9 mouse cellular contexts compared by ENCODE assay signal in the genomic region with DNA sequence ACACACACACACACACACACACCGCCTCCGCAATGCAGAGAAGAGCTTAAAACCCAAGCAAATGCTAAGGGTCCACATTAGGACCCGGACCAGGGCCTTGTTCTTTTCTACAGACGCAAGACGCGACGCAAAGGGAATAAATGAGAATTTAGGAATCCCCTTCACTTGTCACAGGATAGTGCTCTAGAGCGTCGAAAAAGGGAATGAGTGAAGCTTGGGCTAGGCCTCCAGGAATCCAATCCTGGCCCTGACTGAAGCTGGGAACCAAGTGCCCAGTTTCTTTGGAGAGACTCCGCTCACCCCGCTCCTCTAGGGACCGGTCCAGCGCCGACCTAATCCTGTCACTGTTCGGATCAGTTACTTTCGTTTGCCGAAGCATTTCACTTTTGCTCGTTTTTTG.
DNase-seq lines count a peak whose midpoint lies in the region; ATAC-seq and TF ChIP-seq lines count a peak whose summit lies in the region.
"Had no signal": no experiment of that assay in that cellular context is flagged by ENCODE, and none has a peak within 500 bp of the region (broad histone marks: within the 10 kb centered on the region; RNA-seq: fewer than 3 reads in every experiment).

No protein-coding gene starts in this region.

- H3K9ac ChIP-seq in lung, postnatal 0 days (replicated peaks; ENCODE audit: low read depth), result no peak overlapping the region
- H3K9ac ChIP-seq in limb, embryonic 11.5 days (ENCODE audit: low read length), result no peak overlapping the region
- no peak overlapping the region for H3K9ac ChIP-seq in stomach, embryonic 14.5 days (replicated peaks; ENCODE audit: low read depth, low read length)

- peak overlapping the region; percentile 52 for H3K4me2 ChIP-seq in lung, postnatal 0 days (replicated peaks; ENCODE audit: low read depth, low read length)
- H3K4me2 ChIP-seq in limb, embryonic 11.5 days (ENCODE audit: low read depth, severe bottlenecking), result peak overlapping the region; percentile 29; the same call in 1 of the 2 replicates
- 0 out of 2 replicates have a peak overlapping the region, but pooled peaks have one; percentile 16 for H3K4me2 ChIP-seq in stomach, embryonic 14.5 days (replicated peaks; ENCODE audit: low read depth, low read length)

- no peaks in the 10 kb centered on the region for H3K4me1 ChIP-seq in lung, postnatal 0 days (ENCODE audit: insufficient read depth, low read depth, low read length)
- H3K4me1 ChIP-seq in limb, embryonic 11.5 days (ENCODE audit: control insufficient read depth, insufficient read depth, low read length), result no peaks in the 10 kb centered on the region
- H3K4me1 ChIP-seq in stomach, embryonic 14.5 days (ENCODE audit: control insufficient read depth, insufficient read depth, low read length), result no peaks in the 10 kb centered on the region

- WGBS in lung, postnatal 0 days, result 20% methylated on average over 18 of the region's 18 CpGs
- WGBS in limb, embryonic 11.5 days, result 23% methylated on average over 18 of the region's 18 CpGs
- WGBS in stomach, embryonic 14.5 days, result 30% methylated on average over 18 of the region's 18 CpGs

- peak overlapping the region; percentile 64 for H3K4me3 ChIP-seq in gastrocnemius, adult 2 months
- peak overlapping the region; percentile 33; the same call in 1 of the 2 replicates for H3K4me3 ChIP-seq in lung, postnatal 0 days (ENCODE audit: low read depth, low read length)
- no peak overlapping the region for H3K4me3 ChIP-seq in limb, embryonic 11.5 days (ENCODE audit: low read depth, low read length)
- no peak overlapping the region for H3K4me3 ChIP-seq in stomach, embryonic 14.5 days (ENCODE audit: low read depth, low read length)
- H3K4me3 ChIP-seq: myocyte had no signal

- ATAC-seq in lung, postnatal 0 days, result no peak
- ATAC-seq in limb, embryonic 11.5 days (ENCODE audit: insufficient number of reproducible peaks, low FRiP score, low TSS enrichment, low read depth), result no peak
- no peak for ATAC-seq in stomach, embryonic 14.5 days (ENCODE audit: insufficient number of reproducible peaks, insufficient read depth, low FRiP score, low read depth)
- ATAC-seq in erythroid progenitor cell, adult 5-6 weeks (replicated peaks; ENCODE audit: low FRiP score, poor library complexity, severe bottlenecking), result no peak

- no peak overlapping the region for H3K27ac ChIP-seq in gastrocnemius, adult 2 months
- H3K27ac ChIP-seq in lung, postnatal 0 days (ENCODE audit: low read length), result no peak overlapping the region
- H3K27ac ChIP-seq in limb, embryonic 11.5 days (replicated peaks; ENCODE audit: low read depth, low read length), result no peak overlapping the region
- no peak overlapping the region for H3K27ac ChIP-seq in stomach, embryonic 14.5 days (ENCODE audit: low read length)

- H3K27me3 ChIP-seq in lung, postnatal 0 days (replicated peaks; ENCODE audit: insufficient read depth, low read length), result peaks cover 20% of the 10 kb centered on the region
- peaks cover 12% of the 10 kb centered on the region; the same call in 1 of the 2 replicates for H3K27me3 ChIP-seq in limb, embryonic 11.5 days (ENCODE audit: control insufficient read depth, insufficient read depth, low read length)
- H3K27me3 ChIP-seq in stomach, embryonic 14.5 days (ENCODE audit: control insufficient read depth, insufficient read depth, low read length), result peaks cover 11% of the 10 kb centered on the region; the same call in 1 of the 2 replicates

- TF ChIP-seq EP300 in lung, postnatal 0 days (IDR thresholded peaks at IDR 0.05), result no peak

- no peaks in the 10 kb centered on the region for H3K36me3 ChIP-seq in lung, postnatal 0 days (ENCODE audit: insufficient read depth, low read length)
- H3K36me3 ChIP-seq in limb, embryonic 11.5 days (ENCODE audit: control insufficient read depth, insufficient read depth, low read length), result no peaks in the 10 kb centered on the region
- no peaks in the 10 kb centered on the region for H3K36me3 ChIP-seq in stomach, embryonic 14.5 days (ENCODE audit: control insufficient read depth, insufficient read depth, low read length)

- DNase-seq in gastrocnemius, adult 2 months, result no peak
- no peak for DNase-seq in gastrocnemius, postnatal 10 days
- DNase-seq in lung, postnatal 0 days (ENCODE audit: low spot score), result no peak
- no peak for DNase-seq in lung, postnatal 4 days
- DNase-seq in limb, embryonic 11.5 days (ENCODE audit: low spot score), result peak; percentile 28
- DNase-seq in left cerebral cortex, postnatal 10 days (ENCODE audit: extremely low spot score in 1 of 2, low spot score in 2 of 2), result no peak

- no peak for TF ChIP-seq CTCF in gastrocnemius, adult 2 months (IDR thresholded peaks at IDR 0.05)
- no peak for TF ChIP-seq CTCF in lung, postnatal 0 days (IDR thresholded peaks at IDR 0.05)

- intact Hi-C loops in gastrocnemius, adult 2 months (cut with DNase I), result no loop called here
- intact Hi-C loops in left cerebral cortex, postnatal 10 days (cut with DNase I), result loop anchor here (5.0 to 10.0 kb wide), 2 partner anchors 102 to 454 kb away; a partner anchor contains a TSS

- H3K9me3 ChIP-seq in lung, postnatal 0 days (ENCODE audit: low read length), result no peaks in the 10 kb centered on the region
- no peaks in the 10 kb centered on the region for H3K9me3 ChIP-seq in limb, embryonic 11.5 days (ENCODE audit: control insufficient read depth, low read length)
- no peaks in the 10 kb centered on the region for H3K9me3 ChIP-seq in stomach, embryonic 14.5 days (ENCODE audit: control insufficient read depth, low read depth, low read length)

Comparison
In these comparisons a context has a peak if more than half of its experiments do, and no peak if none do; other contexts are left out.
1. H3K4me3 ChIP-seq: peak in gastrocnemius, adult 2 months (single experiment) and lung, postnatal 0 days (single experiment); none in limb, embryonic 11.5 days (single experiment) and stomach, embryonic 14.5 days (single experiment).
2. Peak in every context shown above with its lines, with median percentiles within 50 percentile points of each other: H3K4me2 ChIP-seq.